Mouse (Mus musculus) MEL (cell line): ENCODE results near the gene Tefm. TPM values are rescaled to one million over a fixed set of nuclear protein-coding genes. Genes with fewer than 3 reads are reported as not detected.
A peak's percentile ranks its signal among the peaks of the same experiment; 100 is the strongest.

ENCODE experiments used
- DNase-seq: peaks from one replicate; pipeline ENCODE4 v3.0.0; 2011; ENCODE audit warnings: low read depth, low spot score
- H3K27ac ChIP-seq: 2 replicates; pipeline ENCODE4 v1.5.1; 2012; ENCODE audit warnings: low read depth, mild to moderate bottlenecking, control low read depth, low read length, moderate library complexity; ENCODE audit not compliant: control insufficient read depth
- H3K27me3 ChIP-seq, 2 experiments: fragments of 150-350 bp in 1 of 2; sonication (generic) in 1 of 2; 2 replicates each; pipeline ENCODE4 v1.6.1; 2012; ENCODE audit warnings: low read length in 2 of 2, mild to moderate bottlenecking in 2 of 2, improper control_type of control experiment in 1 of 2, moderate library complexity in 1 of 2; ENCODE audit not compliant: insufficient read depth in 2 of 2, control insufficient read depth in 1 of 2
- H3K36me3 ChIP-seq, 2 experiments: 2 replicates each; pipeline ENCODE4 v1.6.1; 2012 to 2014; ENCODE audit warnings: low read length in 2 of 2, improper control_type of control experiment in 1 of 2, inconsistent platforms in 1 of 2, mild to moderate bottlenecking in 1 of 2; ENCODE audit not compliant: insufficient read depth in 2 of 2, control insufficient read depth in 1 of 2
- H3K4me1 ChIP-seq, 2 experiments: fragments of 150-350 bp in 1 of 2; sonication (generic) in 1 of 2; 2 replicates each; pipeline ENCODE4 v1.6.1; 2012; ENCODE audit warnings: low read length in 2 of 2, improper control_type of control experiment in 1 of 2, mild to moderate bottlenecking in 1 of 2; ENCODE audit not compliant: insufficient read depth in 2 of 2, control insufficient read depth in 1 of 2
- H3K4me3 ChIP-seq, 2 experiments: fragments of 150-350 bp in 1 of 2; sonication (generic) in 1 of 2; 2 replicates each; pipeline ENCODE4 v1.5.1; 2012; ENCODE audit warnings: low read depth in 2 of 2, low read length in 2 of 2, mild to moderate bottlenecking in 2 of 2, moderate library complexity in 2 of 2, control low read depth in 1 of 2, improper control_type of control experiment in 1 of 2; ENCODE audit not compliant: control insufficient read depth in 1 of 2, insufficient read depth in 1 of 2
- H3K79me2 ChIP-seq: 2 replicates; pipeline ENCODE4 v1.6.1; 2012; ENCODE audit warnings: mild to moderate bottlenecking, low read length, moderate library complexity; ENCODE audit not compliant: control insufficient read depth, poor library complexity, insufficient read depth
- H3K9ac ChIP-seq: 2 replicates; pipeline ENCODE4 v1.6.1; 2012; ENCODE audit warnings: low read depth, mild to moderate bottlenecking, control low read depth, low read length, moderate library complexity; ENCODE audit not compliant: control insufficient read depth, poor library complexity, severe bottlenecking
- H3K9me3 ChIP-seq: fragments of 150-350 bp; sonication (generic); replicated peaks from 2 replicates; pipeline ENCODE4 v1.6.1; 2012; ENCODE audit warnings: mild to moderate bottlenecking, low read length, improper control_type of control experiment, moderate library complexity; ENCODE audit not compliant: insufficient read depth
- BHLHE40 ChIP-seq: IDR thresholded peaks from 2 replicates; pipeline ENCODE4 v1.6.1; 2012; ENCODE audit warnings: low read depth, mild to moderate bottlenecking, inconsistent platforms, low read length, improper control_type of control experiment, borderline replicate concordance
- CHD2 ChIP-seq: IDR thresholded peaks from 2 replicates; pipeline ENCODE4 v1.6.1; 2011; ENCODE audit warnings: low read length, improper control_type of control experiment
- CTCF ChIP-seq, 3 experiments: IDR thresholded peaks in 2 of 3; conservative IDR thresholded peaks in 1 of 3; 2 replicates each; pipeline ENCODE4 v1.5.1; 2011 to 2012; ENCODE audit warnings: low read length in 3 of 3, low read depth in 2 of 3, mild to moderate bottlenecking in 2 of 3, improper control_type of control experiment in 1 of 3, inconsistent platforms in 1 of 3, mixed read lengths in 1 of 3, moderate library complexity in 1 of 3; ENCODE audit not compliant: control insufficient read depth in 1 of 3, insufficient read depth in 1 of 3, poor library complexity in 1 of 3, severe bottlenecking in 1 of 3
- E2F4 ChIP-seq: IDR thresholded peaks from 2 replicates; pipeline ENCODE4 v1.6.1; 2011; ENCODE audit warnings: low read depth, low read length, improper control_type of control experiment, borderline replicate concordance
- EP300 ChIP-seq, 2 experiments: IDR thresholded peaks; 2 replicates each; pipeline ENCODE4 v1.6.1; 2011; ENCODE audit warnings: improper control_type of control experiment in 2 of 2, low read length in 2 of 2, low read depth in 1 of 2, mild to moderate bottlenecking in 1 of 2
- GABPA ChIP-seq: IDR thresholded peaks from 2 replicates; pipeline ENCODE4 v1.6.1; 2012; ENCODE audit warnings: low read depth, mild to moderate bottlenecking, inconsistent platforms, low read length, improper control_type of control experiment, moderate library complexity
- HCFC1 ChIP-seq: IDR thresholded peaks from 2 replicates; pipeline ENCODE4 v1.6.1; 2012; ENCODE audit warnings: low read depth, mild to moderate bottlenecking, inconsistent platforms, low read length, improper control_type of control experiment, moderate library complexity
- JUND ChIP-seq: IDR thresholded peaks from 2 replicates; pipeline ENCODE4 v1.6.1; 2011; ENCODE audit warnings: low read depth, mild to moderate bottlenecking, improper control_type of control experiment, low read length
- KAT2A ChIP-seq: conservative IDR thresholded peaks from 2 replicates; pipeline ENCODE4 v1.6.1; 2012; ENCODE audit warnings: low read depth, low read length, improper control_type of control experiment, inconsistent platforms
- MAFK ChIP-seq: IDR thresholded peaks from 2 replicates; pipeline ENCODE4 v1.6.1; 2011; ENCODE audit warnings: low read depth, mild to moderate bottlenecking, low read length, improper control_type of control experiment, borderline replicate concordance
- MAX ChIP-seq: IDR thresholded peaks from 2 replicates; pipeline ENCODE4 v1.6.1; 2011; ENCODE audit warnings: low read length, improper control_type of control experiment
- MAZ ChIP-seq: IDR thresholded peaks from 2 replicates; pipeline ENCODE4 v1.6.1; 2012; ENCODE audit warnings: low read depth, mild to moderate bottlenecking, inconsistent platforms, low read length, improper control_type of control experiment
- MXI1 ChIP-seq: IDR thresholded peaks from 2 replicates; pipeline ENCODE4 v1.6.1; 2011; ENCODE audit warnings: mild to moderate bottlenecking, low read depth, low read length, improper control_type of control experiment
- MYB ChIP-seq: IDR thresholded peaks from 2 replicates; pipeline ENCODE4 v1.6.1; 2011; ENCODE audit warnings: mild to moderate bottlenecking, low read depth, low read length, improper control_type of control experiment
- MYC ChIP-seq: IDR thresholded peaks from 2 replicates; pipeline ENCODE4 v1.6.1; 2011; ENCODE audit warnings: low read depth, mild to moderate bottlenecking, low read length, improper control_type of control experiment, moderate library complexity
- NELFE ChIP-seq: IDR thresholded peaks from 2 replicates; pipeline ENCODE4 v1.6.1; 2011; ENCODE audit warnings: low read depth, low read length, improper control_type of control experiment
- POLR2A ChIP-seq, 2 experiments: IDR thresholded peaks; 2 replicates each; pipeline ENCODE4 v1.6.1; 2011 to 2012; ENCODE audit warnings: low read length in 2 of 2, mild to moderate bottlenecking in 2 of 2, control low read depth in 1 of 2, improper control_type of control experiment in 1 of 2, low read depth in 1 of 2, moderate library complexity in 1 of 2; ENCODE audit not compliant: control insufficient read depth in 1 of 2, insufficient read depth in 1 of 2, poor library complexity in 1 of 2
- POLR2AphosphoS2 ChIP-seq: IDR thresholded peaks from 2 replicates; pipeline ENCODE4 v1.6.1; 2011; ENCODE audit warnings: low read length, improper control_type of control experiment
- POLR2AphosphoS5 ChIP-seq: IDR thresholded peaks from 2 replicates; pipeline ENCODE4 v1.6.1; 2012; ENCODE audit warnings: low read depth, borderline replicate concordance, mild to moderate bottlenecking, inconsistent platforms, low read length, moderate library complexity, mixed read lengths
- RAD21 ChIP-seq: IDR thresholded peaks from 2 replicates; pipeline ENCODE4 v1.6.1; 2011; ENCODE audit warnings: mild to moderate bottlenecking, low read depth, low read length, improper control_type of control experiment
- RCOR1 ChIP-seq: IDR thresholded peaks from 2 replicates; pipeline ENCODE4 v1.6.1; 2012; ENCODE audit warnings: low read depth, mild to moderate bottlenecking, inconsistent platforms, low read length, improper control_type of control experiment
- SIN3A ChIP-seq: IDR thresholded peaks from 2 replicates; pipeline ENCODE4 v1.6.1; 2012; ENCODE audit warnings: low read length, improper control_type of control experiment, inconsistent platforms
- SMC3 ChIP-seq: IDR thresholded peaks from 2 replicates; pipeline ENCODE4 v1.6.1; 2011; ENCODE audit warnings: low read depth, low read length, improper control_type of control experiment
- TAL1 ChIP-seq: IDR thresholded peaks from 2 replicates; pipeline ENCODE4 v1.6.1; 2012; ENCODE audit warnings: mild to moderate bottlenecking, inconsistent platforms, low read length, moderate library complexity, mixed read lengths
- TBP ChIP-seq: IDR thresholded peaks from 2 replicates; pipeline ENCODE4 v1.8.0; 2011; ENCODE audit warnings: low read depth, low read length, improper control_type of control experiment
- TCF12 ChIP-seq: IDR thresholded peaks from 2 replicates; pipeline ENCODE4 v1.6.1; 2014; ENCODE audit warnings: low read depth, mild to moderate bottlenecking, inconsistent platforms, low read length, improper control_type of control experiment, moderate library complexity
- UBTF ChIP-seq: IDR thresholded peaks from 2 replicates; pipeline ENCODE4 v1.6.1; 2012; ENCODE audit warnings: low read depth, mild to moderate bottlenecking, inconsistent platforms, low read length, improper control_type of control experiment, moderate library complexity, borderline replicate concordance; ENCODE audit not compliant: insufficient read depth
- USF1 ChIP-seq: IDR thresholded peaks from 2 replicates; pipeline ENCODE4 v1.6.1; 2014; ENCODE audit warnings: low read depth, mild to moderate bottlenecking, inconsistent platforms, low read length, improper control_type of control experiment, moderate library complexity
- USF2 ChIP-seq, 2 experiments: IDR thresholded peaks; 2 replicates each; pipeline ENCODE4 v1.6.1; 2011 to 2012; ENCODE audit warnings: improper control_type of control experiment in 2 of 2, low read length in 2 of 2, borderline replicate concordance in 1 of 2, inconsistent platforms in 1 of 2, low read depth in 1 of 2, mild to moderate bottlenecking in 1 of 2; ENCODE audit not compliant: insufficient read depth in 1 of 2
- ZC3H11A ChIP-seq: IDR thresholded peaks from 2 replicates; pipeline ENCODE4 v1.6.1; 2012; ENCODE audit warnings: low read depth, mild to moderate bottlenecking, inconsistent platforms, low read length, improper control_type of control experiment
- ZKSCAN1 ChIP-seq: IDR thresholded peaks from 2 replicates; pipeline ENCODE4 v1.6.1; 2012; ENCODE audit warnings: low read depth, mild to moderate bottlenecking, inconsistent platforms, low read length, improper control_type of control experiment, moderate library complexity
- ZMIZ1 ChIP-seq: IDR thresholded peaks from 2 replicates; pipeline ENCODE4 v1.6.1; 2012; ENCODE audit warnings: low read depth, mild to moderate bottlenecking, inconsistent platforms, low read length, improper control_type of control experiment, moderate library complexity
- polyA plus RNA-seq, 2 experiments: library from polyadenylated mRNA; stranded (reverse) in 1 of 2; unstranded in 1 of 2; fragments of >175 nt in 1 of 2; fragments of >200 nt in 1 of 2; gene quantifications; 2 replicates each; pipeline versions ENCODE4 v1.2.1 to v1.2.4; 2012; ENCODE audit warnings: low replicate concordance in 2 of 2, low read depth in 1 of 2; ENCODE audit not compliant: insufficient read length in 2 of 2, insufficient read depth in 1 of 2, missing spikeins in 1 of 2
- total RNA-seq: library from RNA; depleted of rRNA; stranded (reverse); fragments of 300-350 nt; gene quantifications from 2 replicates; pipeline ENCODE4 v1.2.3, GENCODE M21; 2012

The Tefm gene
- total and polyA plus RNA-seq, 3 experiments, result 23.6 to 33.9 TPM; not detected in 1

GRCm38 (mm10) chr11:80101298-80101697 lies 40.7 kb downstream of the Tefm start (continued):
- TF ChIP-seq BHLHE40 (peak; percentile 80; the same call in 1 of the 2 replicates), CTCF (IDR thresholded peaks at IDR 0.05 in 2 of 3, conservative IDR thresholded peaks at IDR 0.05 in 1 of 3; ENCODE audit: control insufficient read depth in 1 of 3, insufficient read depth in 1 of 3, low read depth in 2 of 3, low read length in 3 of 3, poor library complexity in 1 of 3, severe bottlenecking in 1 of 3) (no peak), UBTF (no peak), RAD21 (no peak), USF1 (no peak), SMC3 (no peak), JUND (peak; percentile 51; the same call in 1 of the 2 replicates), ZC3H11A (no peak), ZKSCAN1 (peak; percentile 59), MAX (no peak), NELFE (no peak), RCOR1 (peak; percentile 100), TAL1 (0 out of 2 replicates have a peak, but pooled peaks have one; percentile 20), HCFC1 (no peak), E2F4 (no peak), SIN3A (peak; percentile 91), KAT2A (no peak)
- TF ChIP-seq, all 39 proteins: peak for 23

GRCm38 (mm10) chr11:80098444-80099056 lies 43.4 kb downstream of the Tefm start:
- DNase-seq, result no peak
- Histone ChIP-seq H3K79me2 (peaks cover 14% of the 10 kb centered on the region), H3K4me1 (peaks cover 12 to 16% of the 10 kb centered on the region in 2 experiments), H3K9me3 (no peaks in the 10 kb centered on the region), H3K27me3 (no peaks in the 10 kb centered on the region), H3K27ac (no peak overlapping the region), H3K9ac (no peak overlapping the region), H3K4me3 (no peak overlapping the region), H3K36me3 (peaks cover 39 to 42% of the 10 kb centered on the region in 2 experiments)
- no peak for TF ChIP-seq POLR2A (IDR thresholded peaks at IDR 0.05; ENCODE audit: control insufficient read depth in 1 of 2, insufficient read depth in 1 of 2, low read depth in 1 of 2, low read length in 2 of 2, poor library complexity in 1 of 2)
- no peak for TF ChIP-seq MYB
- no peak for TF ChIP-seq KAT2A
- TF ChIP-seq POLR2AphosphoS5, result no peak
- 0 out of 2 replicates have a peak, but pooled peaks have one; percentile 10 for TF ChIP-seq TBP
- no peak for TF ChIP-seq SMC3
- peak; percentile 60; the same call in 1 of the 2 replicates for TF ChIP-seq MAX
- no peak for TF ChIP-seq USF2 (IDR thresholded peaks at IDR 0.05; ENCODE audit: borderline replicate concordance in 1 of 2, insufficient read depth in 1 of 2, low read depth in 1 of 2, low read length in 2 of 2)
- TF ChIP-seq MXI1, result 0 out of 2 replicates have a peak, but pooled peaks have one; percentile 47
- no peak for TF ChIP-seq RCOR1
- no peak for TF ChIP-seq E2F4
- no peak for TF ChIP-seq MAFK
- TF ChIP-seq ZC3H11A, result no peak
- TF ChIP-seq RAD21, result no peak
- TF ChIP-seq JUND, result no peak
- TF ChIP-seq ZMIZ1, result no peak
- no peak for TF ChIP-seq EP300 (IDR thresholded peaks at IDR 0.05; ENCODE audit: low read depth in 1 of 2, low read length in 2 of 2)
- TF ChIP-seq GABPA, result no peak
- peak; percentile 91; the same call in 1 of the 2 replicates for TF ChIP-seq MYC
- no peak for TF ChIP-seq POLR2AphosphoS2
- TF ChIP-seq TCF12, result no peak
- no peak for TF ChIP-seq CTCF (IDR thresholded peaks at IDR 0.05 in 2 of 3, conservative IDR thresholded peaks at IDR 0.05 in 1 of 3; ENCODE audit: control insufficient read depth in 1 of 3, insufficient read depth in 1 of 3, low read depth in 2 of 3, low read length in 3 of 3, poor library complexity in 1 of 3, severe bottlenecking in 1 of 3)
- no peak for TF ChIP-seq BHLHE40
- TF ChIP-seq MAZ, result no peak
- TF ChIP-seq CHD2, result no peak
- peak; percentile 41; the same call in 1 of the 2 replicates for TF ChIP-seq TAL1
